Mouse (Mus musculus) hindbrain, embryonic 16.5 days (tissue): ENCODE measurements around the gene Agbl4. TPM values are rescaled to one million over a fixed set of nuclear protein-coding genes. Genes with fewer than 3 reads are reported as not detected.
A peak's percentile ranks its signal among the peaks of the same experiment; 100 is the strongest.

ENCODE experiments used
- ATAC-seq: fragments of 200-750 bp; cut with Nextera tagmentation; 2 replicates; pipeline ENCODE4 v1.8.0; 2017; ENCODE audit warnings: moderate TSS enrichment, moderate library complexity
- H3K27ac ChIP-seq: fragments of 300-500 bp; sonication (generic); 2 replicates; pipeline ENCODE4 v1.5.1; 2014; ENCODE audit warnings: low read depth, mild to moderate bottlenecking, control low read depth, low read length, moderate library complexity
- H3K27me3 ChIP-seq: fragments of 300-500 bp; sonication (generic); replicated peaks from 2 replicates; pipeline ENCODE4 v1.6.1; 2014; ENCODE audit warnings: low read length; ENCODE audit not compliant: control insufficient read depth, insufficient read depth
- H3K36me3 ChIP-seq: fragments of 300-500 bp; sonication (generic); 2 replicates; pipeline ENCODE4 v1.6.1; 2014; ENCODE audit warnings: mild to moderate bottlenecking, low read length, moderate library complexity, mixed read lengths; ENCODE audit not compliant: control insufficient read depth, insufficient read depth
- H3K4me1 ChIP-seq: fragments of 300-500 bp; sonication (generic); 2 replicates; pipeline ENCODE4 v1.6.1; 2014; ENCODE audit warnings: low read depth, low read length; ENCODE audit not compliant: control insufficient read depth, insufficient read depth
- H3K4me2 ChIP-seq: fragments of 300-500 bp; sonication (generic); 2 replicates; pipeline ENCODE4 v1.6.1; 2014; ENCODE audit warnings: mild to moderate bottlenecking, low read length, control low read depth, moderate library complexity
- H3K4me3 ChIP-seq: fragments of 300-500 bp; sonication (generic); 2 replicates; pipeline ENCODE4 v1.5.1; 2014; ENCODE audit warnings: mild to moderate bottlenecking, low read length, control low read depth, moderate library complexity
- H3K9ac ChIP-seq: fragments of 300-500 bp; sonication (generic); 2 replicates; pipeline ENCODE4 v1.6.1; 2014; ENCODE audit warnings: low read depth, mild to moderate bottlenecking, control low read depth, low read length, moderate library complexity
- H3K9me3 ChIP-seq: fragments of 300-500 bp; sonication (generic); 2 replicates; pipeline ENCODE4 v1.6.1; 2014; ENCODE audit warnings: mild to moderate bottlenecking, low read length, moderate library complexity; ENCODE audit not compliant: control insufficient read depth
- WGBS: fragments of 180-500 bp; shearing (Covaris S2); extraction: QIAGEN DNeasy Blood & Tissue Kit; methylation state at CpG from one replicate; pipeline ENCODE4 v1.1.7; 2014; 5-methylcytosine and 5-hydroxymethylcytosine counted together
- polyA plus RNA-seq: library from polyadenylated mRNA; unstranded; fragments of >200 nt; fragmentation: Nextera tagmentation; extraction: Ambion mirVana; gene quantifications from 2 replicates; pipeline ENCODE4 v1.2.1, GENCODE M21; 2015

Agbl4 gene
- polyA plus RNA-seq, 1 experiment from 2014 or later = 4.8 TPM

DNA sequence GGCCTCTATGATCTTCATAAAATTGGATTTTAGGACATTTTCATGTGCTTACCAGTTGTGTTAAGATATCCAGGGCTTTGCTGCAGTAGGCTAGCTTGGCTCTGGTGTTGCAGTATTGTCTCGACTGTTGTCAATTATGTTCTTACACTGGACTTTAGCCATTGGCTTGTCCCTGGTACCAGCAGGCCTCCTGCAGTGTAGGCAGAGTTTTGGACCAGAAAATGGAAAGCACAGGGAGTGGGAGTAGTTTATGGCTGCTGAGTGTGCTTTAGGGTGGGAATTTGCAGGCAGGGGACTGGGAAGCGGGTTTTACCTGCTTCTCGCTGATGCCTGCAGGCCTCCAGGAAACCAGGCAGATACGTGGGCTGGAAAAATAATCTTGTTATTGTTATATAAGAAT is 132.3 kb downstream of the Agbl4 start:
- Histone ChIP-seq H3K4me3 (no peak overlapping the region), H3K9ac (no peak overlapping the region), H3K36me3 (no peaks in the 10 kb centered on the region), H3K27me3 (no peaks in the 10 kb centered on the region), H3K9me3 (no peaks in the 10 kb centered on the region), H3K4me1 (no peaks in the 10 kb centered on the region), H3K4me2 (no peak overlapping the region), H3K27ac (no peak overlapping the region)
- no peak for ATAC-seq
- 78% methylated on average over 4 of the region's 4 CpGs for WGBS

DNA sequence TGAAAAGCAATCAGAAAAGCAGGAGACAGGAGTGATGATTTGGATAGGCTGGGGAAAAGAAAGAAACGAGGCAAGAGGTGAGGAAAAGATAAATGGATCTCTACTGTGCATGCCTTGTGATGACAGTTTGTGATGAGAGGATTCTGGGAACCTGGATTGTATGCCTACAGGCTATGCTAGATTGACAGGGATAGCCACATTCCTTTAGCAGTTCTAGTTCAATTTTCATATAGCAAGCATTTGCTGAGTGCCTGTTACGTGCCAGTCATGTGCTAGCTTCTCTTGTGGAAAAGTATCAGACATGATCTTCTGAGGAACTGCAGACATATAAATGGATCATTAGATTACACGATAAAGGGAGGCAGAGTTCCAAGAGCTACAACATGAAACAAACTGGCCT is 151.8 kb downstream of the Agbl4 start:
- Histone ChIP-seq H3K4me3 (no peak overlapping the region), H3K27me3 (no peaks in the 10 kb centered on the region), H3K36me3 (no peaks in the 10 kb centered on the region), H3K4me1 (no peaks in the 10 kb centered on the region), H3K9ac (no peak overlapping the region), H3K9me3 (no peaks in the 10 kb centered on the region), H3K27ac (no peak overlapping the region), H3K4me2 (no peak overlapping the region)
- WGBS = 64% methylated on average over 3 of the region's 3 CpGs
- ATAC-seq = no peak

GRCm38 (mm10) chr4:110597726-110598283 is 200.3 kb downstream of the Agbl4 start:
- Histone ChIP-seq H3K4me3 (no peak overlapping the region), H3K9ac (no peak overlapping the region), H3K4me2 (no peak overlapping the region), H3K9me3 (no peaks in the 10 kb centered on the region), H3K36me3 (no peaks in the 10 kb centered on the region), H3K27me3 (no peaks in the 10 kb centered on the region), H3K4me1 (no peaks in the 10 kb centered on the region), H3K27ac (no peak overlapping the region)
- 30% methylated on average over 4 of the region's 4 CpGs for WGBS
- no peak for ATAC-seq

- H3K9me3 ChIP-seq = no peaks in the 10 kb centered on the region
- ATAC-seq = no peak
- H3K4me2 ChIP-seq = no peak overlapping the region
- H3K36me3 ChIP-seq = no peaks in the 10 kb centered on the region
- H3K4me1 ChIP-seq = no peaks in the 10 kb centered on the region
- no peak overlapping the region for H3K27ac ChIP-seq
- H3K9ac ChIP-seq = no peak overlapping the region
- WGBS = 96% methylated on average over 3 of the region's 3 CpGs
- H3K4me3 ChIP-seq = no peak overlapping the region
- no peaks in the 10 kb centered on the region for H3K27me3 ChIP-seq
These were observed 244.0 kb downstream of the Agbl4 start for GRCm38 (mm10) chr4:110641417-110641816.

- H3K36me3 ChIP-seq = no peaks in the 10 kb centered on the region
- H3K9ac ChIP-seq = no peak overlapping the region
- no peaks in the 10 kb centered on the region for H3K27me3 ChIP-seq
- 89% methylated on average over 2 of the region's 2 CpGs for WGBS
- H3K4me2 ChIP-seq = no peak overlapping the region
- H3K4me3 ChIP-seq = no peak overlapping the region
- no peak for ATAC-seq
- no peak overlapping the region for H3K27ac ChIP-seq
- H3K9me3 ChIP-seq = no peaks in the 10 kb centered on the region
- H3K4me1 ChIP-seq = no peaks in the 10 kb centered on the region
These were observed 265.5 kb downstream of the Agbl4 start for GRCm38 (mm10) chr4:110662940-110663339.

- H3K27ac ChIP-seq = no peak overlapping the region
- no peaks in the 10 kb centered on the region for H3K4me1 ChIP-seq
- H3K9ac ChIP-seq = no peak overlapping the region
- H3K9me3 ChIP-seq = no peaks in the 10 kb centered on the region
- no peak for ATAC-seq
- WGBS = 50% methylated on average over 1 of the region's 1 CpGs
- no peak overlapping the region for H3K4me3 ChIP-seq
- H3K27me3 ChIP-seq = no peaks in the 10 kb centered on the region
- H3K4me2 ChIP-seq = no peak overlapping the region
- H3K36me3 ChIP-seq = no peaks in the 10 kb centered on the region
These were observed 276.7 kb downstream of the Agbl4 start for GRCm38 (mm10) chr4:110674121-110674520.

- H3K27me3 ChIP-seq = no peaks in the 10 kb centered on the region
- H3K4me1 ChIP-seq = no peaks in the 10 kb centered on the region
- no peaks in the 10 kb centered on the region for H3K9me3 ChIP-seq
- H3K27ac ChIP-seq = no peak overlapping the region
- no peaks in the 10 kb centered on the region for H3K36me3 ChIP-seq
- peak; percentile 56; the same call in 1 of the 2 replicates for ATAC-seq
- no peak overlapping the region for H3K9ac ChIP-seq
- no peak overlapping the region for H3K4me3 ChIP-seq
- 56% methylated on average over 1 of the region's 1 CpGs for WGBS
- H3K4me2 ChIP-seq = no peak overlapping the region
These were observed 337.7 kb downstream of the Agbl4 start for GRCm38 (mm10) chr4:110735141-110735540.

- no peaks in the 10 kb centered on the region for H3K9me3 ChIP-seq
- no peak overlapping the region for H3K9ac ChIP-seq
- no peaks in the 10 kb centered on the region for H3K27me3 ChIP-seq
- no peak for ATAC-seq
- WGBS = 90% methylated on average over 2 of the region's 2 CpGs
- H3K27ac ChIP-seq = no peak overlapping the region
- H3K36me3 ChIP-seq = no peaks in the 10 kb centered on the region
- H3K4me1 ChIP-seq = no peaks in the 10 kb centered on the region
- no peak overlapping the region for H3K4me3 ChIP-seq
- H3K4me2 ChIP-seq = no peak overlapping the region
These were observed 360.5 kb downstream of the Agbl4 start for GRCm38 (mm10) chr4:110757941-110758340.

DNA sequence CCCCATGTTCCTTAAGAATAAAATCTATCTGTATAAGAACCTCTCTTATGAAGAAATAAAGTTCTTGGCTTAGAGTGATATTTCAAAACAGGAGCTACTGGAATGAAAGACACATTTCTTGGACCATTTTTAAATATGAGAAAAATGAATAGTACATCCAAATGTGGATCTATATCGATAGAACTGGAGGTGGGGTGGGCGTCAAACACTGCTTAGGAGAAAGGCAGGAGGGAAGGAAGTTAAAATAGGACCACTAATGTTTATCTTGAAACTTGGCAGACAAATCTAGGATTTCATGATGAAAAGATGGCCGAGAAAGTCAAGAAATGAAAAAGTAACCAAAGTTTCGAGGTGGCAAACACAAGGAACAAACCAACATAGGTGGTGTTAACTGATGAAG is 391.1 kb downstream of the Agbl4 start:
- WGBS = 76% methylated on average over 4 of the region's 4 CpGs
- H3K4me1 ChIP-seq = no peaks in the 10 kb centered on the region

GRCm38 (mm10) chr4:110799902-110800301 is 402.4 kb downstream of the Agbl4 start:
- Histone ChIP-seq H3K4me2 (no peak overlapping the region), H3K9me3 (no peaks in the 10 kb centered on the region), H3K27ac (no peak overlapping the region), H3K4me1 (no peaks in the 10 kb centered on the region), H3K9ac (no peak overlapping the region), H3K4me3 (no peak overlapping the region), H3K36me3 (no peaks in the 10 kb centered on the region), H3K27me3 (no peaks in the 10 kb centered on the region)
- no peak for ATAC-seq
- WGBS = 87% methylated on average over 4 of the region's 4 CpGs

More for the DNA sequence above, 391.1 kb downstream of the Agbl4 start:
- no peaks in the 10 kb centered on the region for H3K36me3 ChIP-seq
- H3K27me3 ChIP-seq = no peaks in the 10 kb centered on the region
- no peak overlapping the region for H3K4me3 ChIP-seq
- H3K4me2 ChIP-seq = no peak overlapping the region
- H3K9me3 ChIP-seq = no peaks in the 10 kb centered on the region
- ATAC-seq = no peak
- H3K9ac ChIP-seq = no peak overlapping the region
- no peak overlapping the region for H3K27ac ChIP-seq
